Mouse (Mus musculus) stomach, embryonic 14.5 days (tissue): ENCODE data around the gene Gm38655. TPM values are rescaled to one million over a fixed set of nuclear protein-coding genes. Genes with fewer than 3 reads are reported as not detected.
"Not testable (repeated sequence)": the region's sequence is repeated elsewhere in the genome, so short reads cannot be mapped to it uniquely, and the experiment has no call there.

ENCODE experiments used
- ATAC-seq: fragments of 200-750 bp; cut with Nextera tagmentation; 2 replicates; pipeline ENCODE4 v1.8.0; 2017; ENCODE audit warnings: low read depth, moderate TSS enrichment; ENCODE audit not compliant: insufficient number of reproducible peaks, insufficient read depth, low FRiP score
- H3K27ac ChIP-seq: fragments of 300-500 bp; sonication (generic); 2 replicates; pipeline ENCODE4 v1.5.1; 2014; ENCODE audit warnings: mild to moderate bottlenecking, low read length, moderate library complexity, mixed read lengths
- H3K27me3 ChIP-seq: fragments of 300-500 bp; sonication (generic); 2 replicates; pipeline ENCODE4 v1.6.1; 2014; ENCODE audit warnings: low read length, control low read depth, mixed read lengths; ENCODE audit not compliant: control insufficient read depth, insufficient read depth
- H3K36me3 ChIP-seq: fragments of 300-500 bp; sonication (generic); 2 replicates; pipeline ENCODE4 v1.6.1; 2014; ENCODE audit warnings: mild to moderate bottlenecking, control low read depth, low read length, moderate library complexity, mixed read lengths; ENCODE audit not compliant: control insufficient read depth, insufficient read depth
- H3K4me1 ChIP-seq: fragments of 300-500 bp; sonication (generic); 2 replicates; pipeline ENCODE4 v1.6.1; 2014; ENCODE audit warnings: low read length, control low read depth, mixed read lengths; ENCODE audit not compliant: control insufficient read depth, insufficient read depth
- H3K4me2 ChIP-seq: fragments of 300-500 bp; sonication (generic); replicated peaks from 2 replicates; pipeline ENCODE4 v1.6.1; 2014; ENCODE audit warnings: low read depth, low read length, control low read depth
- H3K4me3 ChIP-seq: fragments of 300-500 bp; sonication (generic); 2 replicates; pipeline ENCODE4 v1.5.1; 2014; ENCODE audit warnings: low read depth, low read length, control low read depth
- H3K9ac ChIP-seq: fragments of 300-500 bp; sonication (generic); replicated peaks from 2 replicates; pipeline ENCODE4 v1.6.1; 2014; ENCODE audit warnings: low read depth, mild to moderate bottlenecking, control low read depth, low read length, moderate library complexity, mixed read lengths
- H3K9me3 ChIP-seq: fragments of 300-500 bp; sonication (generic); 2 replicates; pipeline ENCODE4 v1.6.1; 2016; ENCODE audit warnings: low read depth, low read length, control low read depth; ENCODE audit not compliant: control insufficient read depth
- WGBS: fragments of 180-500 bp; shearing (Covaris S2); extraction: QIAGEN DNeasy Blood & Tissue Kit; methylation state at CpG from one replicate; pipeline ENCODE4 v1.1.7; 2014; 5-methylcytosine and 5-hydroxymethylcytosine counted together
- polyA plus RNA-seq: library from polyadenylated mRNA; unstranded; fragments of >200 nt; fragmentation: Nextera tagmentation; extraction: Ambion mirVana; gene quantifications from 2 replicates; pipeline ENCODE4 v1.2.1, GENCODE M21; 2014

Gm38655 gene
- 3.3 and 4.2 TPM in 2 replicates for polyA plus RNA-seq

- Histone ChIP-seq H3K4me2 (0 out of 2 replicates have a peak within 1 kb of the TSS, but pooled peaks have one; percentile 11), H3K27ac (peak within 1 kb of the TSS; percentile 40; the same call in 1 of the 2 replicates), H3K9me3 (no peaks in the 10 kb centered on the region), H3K27me3 (no peaks in the 10 kb centered on the region), H3K4me1 (no peaks in the 10 kb centered on the region), H3K36me3 (no peaks in the 10 kb centered on the region), H3K9ac (0 out of 2 replicates have a peak within 1 kb of the TSS, but pooled peaks have one; percentile 6), H3K4me3 (no peak within 1 kb of the TSS)
- WGBS, result 55% methylated on average over 9 of the region's 9 CpGs
- ATAC-seq, result peak; percentile 93
Observed at GRCm38 (mm10) chr17:25175411-25175810, at the start of gene Gm38655. TSS of gene Gm38655 (minus strand) at chr17:25175471.

DNA sequence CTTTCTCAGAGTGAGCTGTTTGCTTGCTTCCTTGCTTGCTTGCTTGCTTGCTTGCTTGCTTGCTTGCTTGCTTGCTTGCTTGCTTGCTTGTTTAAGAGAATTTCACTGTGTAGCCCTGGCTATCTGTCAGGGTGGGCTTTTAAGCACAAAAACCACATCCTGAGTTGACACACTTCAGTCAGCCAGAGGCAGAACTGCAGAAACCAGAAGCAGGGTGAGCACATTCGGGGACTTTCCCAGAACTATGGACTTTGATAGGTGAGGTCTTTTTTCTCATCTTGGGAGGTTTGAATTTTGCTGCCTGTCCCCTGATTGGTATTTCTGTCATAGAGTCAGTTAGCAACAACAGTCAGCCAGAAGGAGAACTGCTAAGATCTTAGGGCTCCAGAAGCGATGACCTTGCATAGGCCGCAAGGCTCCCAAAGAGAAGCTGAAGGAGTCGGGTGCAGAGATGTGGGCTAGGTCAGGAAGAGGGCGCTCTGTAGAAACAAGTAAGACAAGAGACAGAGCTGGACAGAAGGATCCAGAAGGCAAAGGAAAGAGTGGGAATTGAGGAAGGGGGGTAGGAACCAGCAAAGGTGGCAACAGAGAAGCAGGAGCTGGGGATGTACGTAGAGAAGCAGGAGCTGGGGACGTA lies 49.4 kb upstream of the Gm38655 start:
- no peak overlapping the region for H3K27ac ChIP-seq
- 84% methylated on average over 7 of the region's 7 CpGs for WGBS
- no peaks in the 10 kb centered on the region for H3K27me3 ChIP-seq
- H3K4me2 ChIP-seq, result no peak overlapping the region
- H3K9me3 ChIP-seq, result no peaks in the 10 kb centered on the region
- H3K4me1 ChIP-seq, result peaks cover 4% of the 10 kb centered on the region; the same call in 1 of the 2 replicates
- H3K4me3 ChIP-seq, result no peak overlapping the region
- H3K9ac ChIP-seq, result no peak overlapping the region
- peaks cover 3% of the 10 kb centered on the region; the same call in 1 of the 2 replicates for H3K36me3 ChIP-seq
- no peak for ATAC-seq

DNA sequence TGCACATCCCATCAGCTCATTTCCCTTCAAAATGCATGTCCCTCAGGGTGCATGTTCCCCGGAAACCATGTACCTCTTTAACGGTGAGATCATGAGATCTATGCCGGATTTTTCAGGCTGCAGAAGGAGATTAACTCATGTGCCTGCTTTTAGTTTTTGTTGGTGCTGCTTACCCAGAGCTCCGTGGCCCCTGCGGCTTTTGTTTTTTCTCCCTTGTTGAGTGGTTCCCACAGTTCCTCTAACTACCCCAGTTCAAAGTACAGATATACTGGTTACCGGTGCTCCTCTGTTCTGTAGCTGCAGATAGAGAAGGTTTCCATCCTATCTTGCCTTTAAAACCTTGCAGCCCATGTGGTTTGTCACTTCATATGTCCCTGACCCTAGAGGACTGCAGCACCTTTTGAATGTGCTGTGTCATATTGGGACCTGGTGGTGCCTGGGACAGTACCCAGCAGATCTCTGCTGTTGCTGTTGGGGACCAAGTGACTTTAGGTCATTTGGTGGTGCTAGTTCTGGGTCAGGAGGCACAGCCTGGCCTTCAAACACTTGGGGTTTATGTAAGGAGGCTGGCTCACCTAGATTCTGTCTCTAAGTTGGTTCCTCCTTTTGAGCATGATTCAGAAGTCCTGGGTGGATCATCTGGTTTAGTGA lies 47.8 kb upstream of the Gm38655 start:
- Histone ChIP-seq H3K27ac (no peak overlapping the region), H3K9ac (no peak overlapping the region)

GRCm38 (mm10) chr17:25222504-25222940 lies 47.3 kb upstream of the Gm38655 start:
- H3K27ac ChIP-seq, H3K27me3 ChIP-seq, H3K9ac ChIP-seq, H3K9me3 ChIP-seq, H3K4me1 ChIP-seq, H3K4me3 ChIP-seq, H3K36me3 ChIP-seq: not testable (repeated sequence)
- peak overlapping the region; percentile 61 for H3K4me2 ChIP-seq
- WGBS, result 15% methylated on average over 14 of the region's 28 CpGs
- peak; percentile 85 for ATAC-seq

More for the DNA sequence above, 47.8 kb upstream of the Gm38655 start:
- Histone ChIP-seq H3K4me1 (peaks cover 4% of the 10 kb centered on the region; the same call in 1 of the 2 replicates), H3K36me3 (peaks cover 6% of the 10 kb centered on the region), H3K4me2 (peak overlapping the region; percentile 24; the same call in 1 of the 2 replicates), H3K4me3 (no peak overlapping the region), H3K9me3 (no peaks in the 10 kb centered on the region), H3K27me3 (no peaks in the 10 kb centered on the region)
- ATAC-seq, result no peak
- WGBS, result 50% methylated on average over 6 of the region's 6 CpGs

GRCm38 (mm10) chr17:25221821-25222503 lies 46.7 kb upstream of the Gm38655 start:
- H3K4me1 ChIP-seq, result peaks cover 4% of the 10 kb centered on the region; the same call in 1 of the 2 replicates
- no peaks in the 10 kb centered on the region for H3K27me3 ChIP-seq
- peak overlapping the region; percentile 61 for H3K4me2 ChIP-seq
- no peak overlapping the region; the same call in 1 of the 2 replicates for H3K27ac ChIP-seq
- H3K9me3 ChIP-seq, result no peaks in the 10 kb centered on the region
- WGBS, result 2% methylated on average over 19 of the region's 30 CpGs
- peaks cover 10% of the 10 kb centered on the region for H3K36me3 ChIP-seq
- no peak overlapping the region for H3K9ac ChIP-seq
- ATAC-seq, result peak; percentile 83
- H3K4me3 ChIP-seq, result peak overlapping the region; percentile 35

- Histone ChIP-seq H3K4me2 (no peak overlapping the region), H3K9ac (no peak overlapping the region), H3K27me3 (no peaks in the 10 kb centered on the region), H3K36me3 (peaks cover 15% of the 10 kb centered on the region), H3K4me1 (peaks cover 4% of the 10 kb centered on the region; the same call in 1 of the 2 replicates), H3K27ac (no peak overlapping the region), H3K9me3 (no peaks in the 10 kb centered on the region), H3K4me3 (no peak overlapping the region)
- no peak for ATAC-seq
- 95% methylated on average over 1 of the region's 1 CpGs for WGBS
Observed at GRCm38 (mm10) chr17:25220746-25221145, 45.5 kb upstream of the Gm38655 start.

DNA sequence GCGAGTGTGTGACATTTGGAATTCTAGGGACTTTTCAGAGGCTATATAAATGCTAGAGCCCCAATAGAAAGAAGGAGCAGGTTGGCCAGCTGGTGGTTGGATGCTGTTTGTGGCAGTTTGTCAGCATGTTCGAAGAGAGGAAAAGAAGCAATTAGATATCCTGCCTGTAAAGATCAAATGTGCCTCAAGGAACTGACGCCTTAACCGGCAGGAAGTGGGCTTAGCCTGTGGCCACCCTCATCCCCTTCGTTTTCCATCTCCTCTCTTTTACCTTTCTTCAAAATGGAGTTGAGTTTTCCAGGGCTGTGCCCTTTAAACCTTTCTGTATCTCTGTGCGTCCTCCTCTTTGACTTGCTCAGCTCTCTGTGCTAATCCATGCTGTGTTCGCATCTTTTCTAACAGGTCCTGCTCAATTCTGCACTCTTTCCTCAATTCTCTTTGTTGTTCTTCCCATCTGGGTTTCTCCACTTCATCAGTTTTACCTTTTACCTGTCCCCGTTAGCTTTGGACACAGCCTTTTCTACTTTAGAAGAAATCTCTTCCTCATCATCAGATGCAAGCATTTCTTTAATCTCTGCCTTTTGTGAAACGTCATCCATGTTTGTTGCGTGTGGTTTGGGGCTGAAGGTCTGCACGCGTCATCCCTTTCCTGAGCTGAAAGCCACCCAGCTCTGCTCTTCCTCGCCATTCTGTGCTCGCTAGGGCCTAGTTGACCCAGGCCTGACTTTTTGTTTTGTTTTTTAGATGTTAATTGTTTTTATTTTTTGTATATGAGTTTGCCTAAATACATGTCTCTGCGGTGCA lies 44.4 kb upstream of the Gm38655 start:
- no peaks in the 10 kb centered on the region for H3K9me3 ChIP-seq
- no peaks in the 10 kb centered on the region for H3K27me3 ChIP-seq
- peaks cover 4% of the 10 kb centered on the region; the same call in 1 of the 2 replicates for H3K4me1 ChIP-seq
- no peak for ATAC-seq
- H3K36me3 ChIP-seq, result peaks cover 20% of the 10 kb centered on the region
- no peak overlapping the region for H3K4me2 ChIP-seq
- no peak overlapping the region for H3K4me3 ChIP-seq
- no peak overlapping the region for H3K9ac ChIP-seq
- 93% methylated on average over 15 of the region's 15 CpGs for WGBS
- no peak overlapping the region for H3K27ac ChIP-seq

DNA sequence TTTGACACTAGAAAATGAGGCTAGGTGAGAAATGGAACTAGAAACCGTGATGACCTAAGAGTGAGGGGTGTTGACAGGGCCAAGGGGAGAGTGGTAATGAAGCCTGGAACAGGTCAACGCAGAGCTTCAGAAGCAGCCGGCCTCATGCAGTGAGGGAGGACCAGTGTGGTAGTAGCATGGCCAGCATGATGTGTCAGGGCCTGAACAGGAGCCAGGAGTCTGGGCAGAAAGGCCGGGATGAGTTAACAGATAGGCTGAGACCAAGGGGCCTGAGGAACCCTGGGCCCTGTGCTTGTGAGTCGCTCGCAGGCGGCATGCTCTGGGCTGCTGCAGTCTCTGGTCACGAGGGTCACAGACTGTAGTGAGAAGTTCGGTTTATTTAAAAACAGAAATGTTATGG lies 43.7 kb upstream of the Gm38655 start:
- no peak for ATAC-seq
- Histone ChIP-seq H3K9ac (no peak overlapping the region), H3K4me1 (peaks cover 4% of the 10 kb centered on the region; the same call in 1 of the 2 replicates), H3K4me2 (no peak overlapping the region), H3K27ac (no peak overlapping the region), H3K4me3 (no peak overlapping the region), H3K9me3 (no peaks in the 10 kb centered on the region), H3K27me3 (no peaks in the 10 kb centered on the region), H3K36me3 (peaks cover 23% of the 10 kb centered on the region)
- 90% methylated on average over 9 of the region's 9 CpGs for WGBS
